Mouse (Mus musculus) spleen, adult 2 months (tissue): ENCODE data around the gene Gpatch3. TPM values are rescaled to one million over a fixed set of nuclear protein-coding genes. Genes with fewer than 3 reads are reported as not detected.
A peak's percentile ranks its signal among the peaks of the same experiment; 100 is the strongest.

Source experiments
- DNase-seq, 2 experiments: peaks; one replicate each; pipeline versions ENCODE4 v3.0.0 to v3.0.0-alpha.2; 2012 to 2021; ENCODE audit warnings: low spot score in 2 of 2, low read depth in 1 of 2
- H3K27ac ChIP-seq: fragments of 200-500 bp; 2 replicates; pipeline ENCODE4 v1.5.1; 2012; ENCODE audit warnings: low read length, inconsistent platforms; ENCODE audit not compliant: insufficient read depth
- H3K27me3 ChIP-seq: fragments of 200-500 bp; 2 replicates; pipeline ENCODE4 v1.6.1; 2012; ENCODE audit warnings: mild to moderate bottlenecking, moderate library complexity, low read length, inconsistent platforms; ENCODE audit not compliant: control insufficient read depth, insufficient read depth
- H3K36me3 ChIP-seq: fragments of 200-500 bp; 2 replicates; pipeline ENCODE4 v1.6.1; 2012; ENCODE audit warnings: mild to moderate bottlenecking, low read length, inconsistent platforms; ENCODE audit not compliant: control insufficient read depth, insufficient read depth
- H3K4me1 ChIP-seq: fragments of 200-500 bp; 2 replicates; pipeline ENCODE4 v1.6.1; 2011; ENCODE audit warnings: inconsistent platforms; ENCODE audit not compliant: control insufficient read depth, insufficient read depth, insufficient read length
- H3K4me3 ChIP-seq: fragments of 200-500 bp; 2 replicates; pipeline ENCODE4 v1.5.1; 2011; ENCODE audit warnings: mild to moderate bottlenecking, inconsistent platforms; ENCODE audit not compliant: insufficient read depth, insufficient read length; ENCODE audit errors: extremely low read depth
- CTCF ChIP-seq: fragments of 200-500 bp; IDR thresholded peaks from 2 replicates; pipeline ENCODE4 v1.5.1; 2011; ENCODE audit warnings: mild to moderate bottlenecking, inconsistent platforms; ENCODE audit not compliant: insufficient read depth, insufficient read length, insufficient replicate concordance; ENCODE audit errors: extremely low read depth
- POLR2A ChIP-seq: fragments of 200-500 bp; IDR thresholded peaks from 2 replicates; pipeline ENCODE4 v1.6.1; 2011; ENCODE audit warnings: low read depth, low read length, inconsistent platforms
- WGBS: fragments of 180-500 bp; shearing (Covaris S2); methylation state at CpG from one replicate; pipeline ENCODE4 v1.1.7; 2018; 5-methylcytosine and 5-hydroxymethylcytosine counted together
- polyA plus RNA-seq: library from polyadenylated mRNA; depleted of rRNA; stranded (reverse); fragments of >200 nt; gene quantifications from 2 replicates; pipeline ENCODE4 v1.2.3, GENCODE M21; 2012

The Gpatch3 gene
- polyA plus RNA-seq, 1 experiment, result 3.7 TPM

DNA sequence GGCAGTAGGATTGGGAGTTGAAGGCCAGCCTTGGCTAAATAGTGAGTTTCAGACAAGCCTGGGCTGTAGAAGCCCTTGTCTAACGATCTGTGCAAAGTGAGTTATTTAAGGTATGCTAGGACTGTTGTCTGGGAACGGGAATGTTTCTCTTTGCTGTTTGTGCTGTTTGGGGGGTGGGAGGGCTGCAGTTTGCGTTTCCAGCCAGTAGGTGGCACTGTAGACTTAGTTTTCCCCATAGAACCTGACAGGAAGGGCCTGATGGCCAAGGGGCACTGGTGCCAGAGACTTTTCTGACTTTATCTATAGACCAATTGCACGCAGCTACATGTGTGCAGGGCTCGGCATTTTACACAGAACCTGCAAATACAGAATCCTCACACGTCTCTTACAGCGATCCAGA is 18.0 kb downstream of the Gpatch3 start:
- Histone ChIP-seq H3K27me3 (no peaks in the 10 kb centered on the region), H3K4me1 (peaks cover 4% of the 10 kb centered on the region; the same call in 1 of the 2 replicates), H3K27ac (no peak overlapping the region), H3K36me3 (peaks cover 37% of the 10 kb centered on the region), H3K4me3 (no peak overlapping the region)
- TF ChIP-seq CTCF, result peak; percentile 81; the same call in 1 of the 2 replicates
- no peak for TF ChIP-seq POLR2A
- DNase-seq, result peak in 1 of 2 experiments; percentile 54
- 28% methylated on average over 7 of the region's 7 CpGs for WGBS

DNA sequence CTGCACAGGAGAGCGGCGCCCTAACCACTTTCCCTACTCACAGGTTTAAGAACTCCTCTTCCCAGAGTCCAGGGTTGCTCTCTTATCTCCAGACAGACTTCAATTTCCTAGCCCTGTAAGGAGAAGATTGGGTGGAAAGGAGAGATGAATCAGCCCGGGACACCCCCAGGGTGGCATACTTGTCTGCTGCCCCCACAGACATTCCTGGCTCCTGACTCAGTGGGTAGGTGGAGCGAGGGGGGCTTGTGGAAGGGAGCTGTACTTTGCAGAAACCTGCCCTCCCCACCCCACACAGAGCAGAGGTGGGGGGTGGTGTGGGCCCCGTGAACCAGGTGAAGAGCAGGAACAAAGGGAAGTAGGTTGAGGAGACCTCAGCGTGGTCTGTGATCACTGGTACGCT is 21.0 kb downstream of the Gpatch3 start:
- Histone ChIP-seq H3K4me3 (no peak overlapping the region), H3K27ac (peak overlapping the region; percentile 44), H3K36me3 (peaks cover 10% of the 10 kb centered on the region), H3K27me3 (no peaks in the 10 kb centered on the region), H3K4me1 (peaks cover 11% of the 10 kb centered on the region; the same call in 1 of the 2 replicates)
- WGBS, result 63% methylated on average over 7 of the region's 7 CpGs
- no peak for TF ChIP-seq CTCF
- TF ChIP-seq POLR2A, result no peak
- no peak for DNase-seq

DNA sequence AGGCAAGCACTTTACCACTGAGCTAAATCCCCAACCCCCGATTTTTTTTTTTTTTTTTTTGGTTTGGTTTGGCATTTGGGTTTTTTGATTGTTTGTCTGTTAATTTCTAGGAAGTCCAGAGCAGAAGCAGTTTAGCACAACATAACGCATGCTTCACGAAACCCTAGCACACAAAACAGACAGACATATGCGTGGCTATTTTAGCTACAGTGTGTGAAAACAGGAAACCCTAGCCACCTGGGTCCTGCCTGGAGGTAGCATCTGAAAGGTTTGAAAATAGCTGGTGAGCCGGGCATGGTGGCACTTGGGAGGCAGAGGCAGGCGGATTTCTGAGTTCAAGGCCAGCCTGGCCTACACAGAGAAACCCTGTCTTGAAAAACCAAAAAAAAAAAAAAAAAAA is 21.5 kb downstream of the Gpatch3 start:
- no peak overlapping the region for H3K4me3 ChIP-seq
- no peak for TF ChIP-seq CTCF
- no peak for TF ChIP-seq POLR2A
- H3K27ac ChIP-seq, result peak overlapping the region; percentile 44; the same call in 1 of the 2 replicates
- no peak for DNase-seq
- peaks cover 7% of the 10 kb centered on the region for H3K36me3 ChIP-seq
- peaks cover 11% of the 10 kb centered on the region; the same call in 1 of the 2 replicates for H3K4me1 ChIP-seq
- H3K27me3 ChIP-seq, result no peaks in the 10 kb centered on the region
- 28% methylated on average over 6 of the region's 6 CpGs for WGBS

- TF ChIP-seq POLR2A (no peak), CTCF (no peak)
- Histone ChIP-seq H3K27ac (peak overlapping the region; percentile 11; the same call in 1 of the 2 replicates), H3K36me3 (peaks cover 2% of the 10 kb centered on the region), H3K27me3 (no peaks in the 10 kb centered on the region), H3K4me3 (no peak overlapping the region), H3K4me1 (peaks cover 14% of the 10 kb centered on the region; the same call in 1 of the 2 replicates)
- DNase-seq, result no peak
- 44% methylated on average over 4 of the region's 4 CpGs for WGBS
These were observed 24.1 kb downstream of the Gpatch3 start for GRCm38 (mm10) chr4:133598616-133599015.

- Histone ChIP-seq H3K4me3 (peak overlapping the region; percentile 67), H3K4me1 (peaks cover 14% of the 10 kb centered on the region; the same call in 1 of the 2 replicates), H3K27ac (peak overlapping the region; percentile 62), H3K36me3 (peaks cover 7% of the 10 kb centered on the region), H3K27me3 (no peaks in the 10 kb centered on the region)
- DNase-seq, result no peak
- TF ChIP-seq POLR2A (no peak), CTCF (no peak)
- WGBS, result 27% methylated on average over 7 of the region's 7 CpGs
These were observed 24.6 kb downstream of the Gpatch3 start for GRCm38 (mm10) chr4:133599116-133599515.

- H3K27me3 ChIP-seq, result no peaks in the 10 kb centered on the region
- peak overlapping the region; percentile 62 for H3K27ac ChIP-seq
- peak; percentile 22 for TF ChIP-seq POLR2A
- TF ChIP-seq CTCF, result no peak
- DNase-seq, result peak; percentile 61 to 92
- under 1% methylated on average over 47 of the region's 50 CpGs for WGBS
- peaks cover 8% of the 10 kb centered on the region for H3K36me3 ChIP-seq
- H3K4me3 ChIP-seq, result peak overlapping the region; percentile 67
- H3K4me1 ChIP-seq, result peaks cover 14% of the 10 kb centered on the region; the same call in 1 of the 2 replicates
These were observed 25.1 kb downstream of the Gpatch3 start for GRCm38 (mm10) chr4:133599571-133600073.

DNA sequence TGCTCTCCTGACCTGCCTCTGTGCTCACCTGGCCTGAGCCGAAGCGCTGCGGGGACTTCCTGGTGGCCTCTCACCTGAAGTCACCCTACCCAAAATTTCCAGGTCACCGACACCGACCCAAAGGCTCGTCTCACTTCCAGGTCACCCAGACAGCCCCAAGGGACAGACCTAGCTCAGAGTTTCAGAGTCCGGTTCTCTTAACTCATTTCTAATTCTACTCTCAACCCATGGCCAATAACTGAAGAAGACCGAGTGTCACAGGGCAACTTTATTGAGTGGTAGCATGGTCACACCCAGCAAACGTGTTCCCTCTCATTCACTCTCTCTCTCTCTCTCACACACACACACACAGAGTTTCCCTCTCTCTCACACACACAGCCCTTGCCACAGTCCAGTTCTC is 25.8 kb downstream of the Gpatch3 start:
- Histone ChIP-seq H3K27me3 (no peaks in the 10 kb centered on the region), H3K4me1 (peaks cover 14% of the 10 kb centered on the region; the same call in 1 of the 2 replicates), H3K36me3 (peaks cover 12% of the 10 kb centered on the region), H3K27ac (peak overlapping the region; percentile 6; the same call in 1 of the 2 replicates), H3K4me3 (peak overlapping the region; percentile 67; the same call in 1 of the 2 replicates)
- TF ChIP-seq CTCF, result no peak
- TF ChIP-seq POLR2A, result no peak
- WGBS, result 15% methylated on average over 9 of the region's 9 CpGs
- DNase-seq, result no peak
